Mouse (Mus musculus) retina, adult 2 months (tissue): ENCODE measurements at regions not wholly inside any gene's neighbourhood (a gene's known extent, or its start where the extent isn't known, plus 50 kb on each side); places are given as distances from the start of the nearest gene placed in this dataset.

Experiments
- DNase-seq: peaks from one replicate; pipeline ENCODE4 v3.0.0-alpha.2; 2012; ENCODE audit warnings: low read depth, low spot score

DNA sequence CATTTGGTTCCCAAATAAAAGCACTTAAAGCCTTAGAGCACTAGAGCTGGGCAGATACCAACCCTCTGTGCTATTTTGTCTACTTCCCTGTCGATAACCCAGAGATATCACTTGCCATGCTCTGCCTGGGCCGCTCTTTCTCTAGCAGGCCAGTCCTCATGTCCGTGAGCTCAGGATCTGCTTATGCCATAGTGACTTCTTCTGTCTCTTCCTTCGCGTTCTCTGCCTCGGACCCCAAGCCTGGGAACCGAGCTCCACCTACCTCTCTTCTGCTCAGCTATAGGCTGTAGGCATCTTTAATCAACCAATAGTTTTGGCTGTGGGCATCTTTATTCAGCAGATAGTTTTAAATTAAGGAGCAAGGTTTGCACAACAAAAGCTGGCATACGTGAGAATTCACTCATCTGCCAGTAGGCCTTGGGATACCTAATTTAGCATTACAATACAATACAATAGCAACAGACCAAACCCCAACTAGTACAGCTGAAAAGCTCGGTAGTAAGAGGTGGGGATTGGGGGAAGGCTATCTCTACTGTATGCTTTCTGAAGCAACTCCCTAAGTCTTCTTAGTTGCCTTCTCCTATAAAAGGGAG is 72.0 kb upstream of the Eomes start:
- DNase-seq = no peak

DNA sequence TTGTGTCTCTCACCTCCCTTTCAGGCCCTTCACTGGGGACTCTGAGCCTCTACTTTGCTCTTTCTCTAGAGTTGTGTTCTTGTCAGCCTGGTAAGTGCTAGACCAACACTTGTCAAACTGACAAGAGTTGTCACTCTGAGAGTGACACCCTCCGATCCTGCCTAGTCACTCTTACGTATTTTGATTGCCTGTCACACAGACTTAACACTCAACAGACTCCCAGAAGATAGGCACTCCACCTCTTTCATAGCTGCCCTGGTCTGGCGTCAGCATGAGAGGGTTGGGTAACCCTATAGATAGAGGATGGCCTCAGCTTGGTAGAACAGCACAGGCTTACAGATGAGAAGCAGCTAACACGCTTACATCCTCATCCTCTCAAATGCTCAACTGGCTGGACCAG is 62.0 kb upstream of the Eomes start:
- DNase-seq = no peak

DNA sequence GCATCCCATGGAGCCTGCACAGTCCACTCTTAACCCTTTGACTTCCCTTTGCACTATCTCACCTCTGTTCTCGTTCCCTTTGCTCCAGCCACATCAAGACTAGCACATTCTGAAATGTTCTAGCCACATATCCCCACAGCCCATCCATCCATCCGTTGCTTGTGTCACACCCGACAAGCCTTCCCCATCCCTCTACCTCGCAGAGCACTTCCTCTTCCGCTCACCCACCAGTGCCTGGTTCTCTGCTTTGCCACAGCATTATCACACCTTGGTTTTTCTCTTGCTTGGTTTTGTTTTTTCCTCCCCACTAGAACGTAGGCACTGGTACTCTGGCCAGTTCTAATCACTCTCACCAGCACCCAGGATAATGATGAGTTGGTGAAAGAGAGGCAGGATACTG is 61.5 kb upstream of the Eomes start:
- DNase-seq = no peak

DNA sequence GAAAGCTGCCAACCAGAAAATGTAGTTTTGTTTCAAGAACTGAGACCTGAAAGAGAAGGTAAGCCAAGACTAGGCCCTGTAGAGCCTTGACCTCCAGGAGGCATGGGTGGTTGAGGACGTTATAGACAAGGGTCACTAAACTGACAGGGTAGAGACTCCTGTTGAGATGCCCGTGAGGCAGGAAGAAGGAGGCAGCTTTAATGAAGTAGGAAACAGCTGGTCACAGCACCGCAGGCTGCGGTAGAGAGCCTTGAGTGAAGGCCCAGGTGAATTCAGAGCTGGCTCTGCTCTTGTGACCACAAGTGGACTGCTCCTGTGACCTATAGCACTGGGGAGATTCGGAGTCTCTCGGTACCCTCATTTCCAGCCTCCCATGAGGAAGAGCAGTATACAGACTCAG is 53.7 kb upstream of the Eomes start:
- no peak for DNase-seq
